Mouse (Mus musculus) midbrain, embryonic 13.5 days (tissue): Measurements from ENCODE around the gene Ppp1r14c. TPM values are rescaled to one million over a fixed set of nuclear protein-coding genes. Genes with fewer than 3 reads are reported as not detected.
A peak's percentile ranks its signal among the peaks of the same experiment; 100 is the strongest.
"Not testable (repeated sequence)": the region's sequence is repeated elsewhere in the genome, so short reads cannot be mapped to it uniquely, and the experiment has no call there.

Experiments
- ATAC-seq: fragments of 200-750 bp; cut with Nextera tagmentation; 2 replicates; pipeline ENCODE4 v1.8.0; 2017; ENCODE audit warnings: mild to moderate bottlenecking, moderate TSS enrichment, moderate library complexity
- H3K27ac ChIP-seq: fragments of 300-500 bp; sonication (generic); 2 replicates; pipeline ENCODE4 v1.5.1; 2015; ENCODE audit warnings: inconsistent platforms, mild to moderate bottlenecking, moderate library complexity
- H3K27me3 ChIP-seq: fragments of 300-500 bp; sonication (generic); 2 replicates; pipeline ENCODE4 v1.6.1; 2015; ENCODE audit warnings: mild to moderate bottlenecking, inconsistent platforms
- H3K36me3 ChIP-seq: fragments of 300-500 bp; sonication (generic); 2 replicates; pipeline ENCODE4 v1.6.1; 2015; ENCODE audit warnings: mild to moderate bottlenecking, inconsistent platforms
- H3K4me1 ChIP-seq: fragments of 300-500 bp; sonication (generic); replicated peaks from 2 replicates; pipeline ENCODE4 v1.6.1; 2015; ENCODE audit warnings: inconsistent platforms
- H3K4me2 ChIP-seq: fragments of 300-500 bp; sonication (generic); replicated peaks from 2 replicates; pipeline ENCODE4 v1.6.1; 2015; ENCODE audit warnings: moderate library complexity, mild to moderate bottlenecking, inconsistent platforms
- H3K4me3 ChIP-seq: fragments of 300-500 bp; sonication (generic); replicated peaks from 2 replicates; pipeline ENCODE4 v1.5.1; 2015; ENCODE audit warnings: mild to moderate bottlenecking, inconsistent platforms
- H3K9ac ChIP-seq: fragments of 300-500 bp; sonication (generic); replicated peaks from 2 replicates; pipeline ENCODE4 v1.6.1; 2015; ENCODE audit warnings: mild to moderate bottlenecking, inconsistent platforms
- H3K9me3 ChIP-seq: fragments of 300-500 bp; sonication (generic); 2 replicates; pipeline ENCODE4 v1.6.1; 2016; ENCODE audit warnings: mild to moderate bottlenecking, inconsistent platforms
- WGBS: fragments of 180-500 bp; shearing (Covaris S2); methylation state at CpG from one replicate; pipeline ENCODE4 v1.1.7; 2015; 5-methylcytosine and 5-hydroxymethylcytosine counted together
- polyA plus RNA-seq: library from polyadenylated mRNA; unstranded; fragments of >200 nt; fragmentation: Nextera tagmentation; extraction: Ambion mirVana; gene quantifications from 2 replicates; pipeline ENCODE4 v1.2.1, GENCODE M21; 2015

Ppp1r14c gene
- polyA plus RNA-seq, 1 experiment from 2014 or later, result 22.3 TPM

DNA sequence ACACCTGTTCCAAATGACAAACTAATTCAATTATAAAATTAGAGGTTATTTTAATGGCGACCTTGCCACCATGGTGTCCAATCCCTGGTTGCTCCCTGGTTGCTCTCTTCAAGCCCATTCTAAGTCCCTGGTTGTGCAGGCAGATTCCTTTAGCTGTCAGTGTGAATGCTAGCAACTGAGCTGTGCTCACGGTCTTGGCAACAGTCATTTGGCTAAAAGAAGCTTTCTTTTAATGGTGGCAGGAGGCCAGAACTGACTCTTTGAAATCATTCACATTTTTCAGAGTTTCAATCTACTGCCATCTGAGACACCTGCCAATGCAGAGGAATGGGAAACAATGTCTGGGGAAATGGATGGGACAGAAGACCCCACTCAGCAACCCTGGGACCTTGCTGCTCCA lies 130.9 kb downstream of the Ppp1r14c start:
- H3K9ac ChIP-seq, result no peak overlapping the region
- H3K4me3 ChIP-seq, result no peak overlapping the region
- H3K9me3 ChIP-seq, result no peaks in the 10 kb centered on the region
- H3K4me1 ChIP-seq, result no peaks in the 10 kb centered on the region
- no peak for ATAC-seq
- WGBS, result 78% methylated on average over 2 of the region's 2 CpGs
- no peak overlapping the region for H3K27ac ChIP-seq
- no peaks in the 10 kb centered on the region for H3K27me3 ChIP-seq
- H3K4me2 ChIP-seq, result no peak overlapping the region
- no peaks in the 10 kb centered on the region for H3K36me3 ChIP-seq

DNA sequence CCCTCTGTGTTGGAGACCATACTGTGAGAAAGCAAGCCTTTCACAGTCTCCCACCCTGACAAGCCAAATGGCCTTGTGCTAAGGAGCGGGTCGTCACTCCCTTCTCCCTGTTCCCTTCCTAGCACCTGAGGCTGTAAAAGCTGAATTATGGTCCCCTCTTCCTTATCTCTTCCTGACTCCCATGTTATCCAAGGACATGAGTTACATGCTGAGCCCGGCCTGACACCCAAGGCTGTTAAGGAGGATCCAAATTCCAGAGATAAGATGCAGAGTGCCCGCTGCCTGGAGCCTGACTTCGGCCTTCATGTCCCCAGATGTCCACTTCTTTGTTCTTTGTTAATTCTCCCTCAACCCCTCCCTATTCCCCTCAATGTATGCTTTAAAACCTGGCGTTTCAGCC lies 135.0 kb downstream of the Ppp1r14c start:
- H3K9ac ChIP-seq, H3K4me1 ChIP-seq, ATAC-seq, H3K27me3 ChIP-seq, H3K9me3 ChIP-seq, H3K27ac ChIP-seq, H3K36me3 ChIP-seq, H3K4me2 ChIP-seq, H3K4me3 ChIP-seq: not testable (repeated sequence)
- WGBS, result 92% methylated on average over 6 of the region's 6 CpGs

DNA sequence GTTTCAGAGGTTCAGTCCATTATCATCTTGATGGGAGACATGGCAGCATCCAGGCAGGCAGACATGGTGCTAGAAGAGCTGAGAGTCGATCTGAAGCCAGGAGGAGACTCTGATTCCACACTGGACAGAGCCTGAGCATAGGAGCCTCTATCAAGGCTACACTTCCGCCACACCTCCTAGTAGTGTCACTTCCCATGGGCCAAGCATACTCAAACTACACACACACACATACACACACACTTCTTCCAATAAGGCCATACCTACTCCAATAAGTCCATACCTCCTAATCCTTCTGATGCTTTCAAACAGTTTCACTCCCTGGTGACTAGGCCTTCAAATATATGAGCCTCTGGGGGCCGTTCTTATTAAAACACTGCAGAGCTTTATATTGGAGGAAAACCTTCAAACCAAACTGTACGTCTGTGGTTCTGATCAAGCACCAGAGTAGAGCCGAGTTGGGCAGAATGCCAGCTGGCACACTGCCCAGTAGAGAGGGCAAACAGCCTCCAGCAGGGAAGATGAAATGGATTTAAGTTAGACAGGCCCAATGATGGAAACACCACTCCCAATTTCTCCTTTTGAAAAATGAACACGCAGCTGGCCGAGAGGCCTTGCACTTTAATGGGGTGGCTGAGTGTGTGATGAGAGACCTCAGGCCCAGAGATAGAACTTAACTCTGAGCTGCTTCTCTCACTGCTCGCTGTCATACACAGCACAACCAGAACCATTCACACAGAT lies 141.8 kb downstream of the Ppp1r14c start:
- Histone ChIP-seq H3K27me3 (no peaks in the 10 kb centered on the region), H3K27ac (peak overlapping the region; percentile 20; the same call in 1 of the 2 replicates), H3K9ac (no peak overlapping the region), H3K36me3 (no peaks in the 10 kb centered on the region), H3K4me2 (no peak overlapping the region), H3K4me1 (peaks cover 22% of the 10 kb centered on the region), H3K4me3 (no peak overlapping the region), H3K9me3 (no peaks in the 10 kb centered on the region)
- WGBS, result 59% methylated on average over 8 of the region's 8 CpGs
- ATAC-seq, result peak; percentile 71

DNA sequence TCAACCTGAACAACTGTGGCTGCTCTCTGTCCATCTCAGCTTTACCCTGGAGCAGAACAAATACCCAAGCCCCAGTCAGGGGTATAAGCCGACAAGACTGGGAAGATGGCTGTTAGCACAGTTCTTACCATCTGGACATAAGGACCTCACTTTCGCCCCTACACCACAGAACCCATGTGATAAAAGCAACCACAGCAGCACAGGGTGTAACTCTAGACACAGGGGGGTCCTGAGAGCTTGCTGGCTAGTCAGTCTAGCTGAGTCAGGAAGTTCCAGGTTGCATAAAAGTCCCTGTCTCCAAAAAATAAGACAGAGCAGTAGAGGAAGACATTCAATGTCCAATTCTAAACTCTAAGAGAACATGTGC lies 142.3 kb downstream of the Ppp1r14c start:
- Histone ChIP-seq H3K4me3 (no peak overlapping the region), H3K4me2 (no peak overlapping the region), H3K9me3 (no peaks in the 10 kb centered on the region), H3K4me1 (peaks cover 22% of the 10 kb centered on the region), H3K36me3 (no peaks in the 10 kb centered on the region), H3K9ac (no peak overlapping the region), H3K27me3 (no peaks in the 10 kb centered on the region), H3K27ac (peak overlapping the region; percentile 20; the same call in 1 of the 2 replicates)
- 67% methylated on average over 2 of the region's 2 CpGs for WGBS
- ATAC-seq, result peak; percentile 18

DNA sequence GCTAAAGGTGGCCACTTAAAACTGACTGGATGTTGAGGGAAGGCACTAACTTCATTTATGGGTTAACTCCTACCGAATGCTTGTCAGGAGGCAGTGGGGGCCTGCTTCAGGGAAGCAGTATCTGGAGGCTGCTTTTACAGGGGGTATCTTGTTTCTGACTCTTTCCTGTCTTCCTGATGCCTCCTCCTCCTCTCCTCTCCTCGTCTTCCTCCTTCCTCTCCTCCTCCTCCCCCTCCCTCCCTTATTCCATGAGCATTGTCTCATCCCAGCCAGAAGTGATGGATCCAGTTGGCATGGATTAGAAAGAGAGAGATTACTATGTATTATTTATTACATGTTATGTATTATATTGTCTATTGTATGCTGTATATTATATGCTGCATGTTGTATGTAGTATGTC lies 142.9 kb downstream of the Ppp1r14c start:
- H3K4me3 ChIP-seq, result no peak overlapping the region
- no peaks in the 10 kb centered on the region for H3K27me3 ChIP-seq
- no peaks in the 10 kb centered on the region for H3K36me3 ChIP-seq
- no peak overlapping the region for H3K27ac ChIP-seq
- WGBS, result 71% methylated on average over 2 of the region's 2 CpGs
- no peak overlapping the region for H3K4me2 ChIP-seq
- H3K4me1 ChIP-seq, result peaks cover 22% of the 10 kb centered on the region
- no peak overlapping the region for H3K9ac ChIP-seq
- H3K9me3 ChIP-seq, result no peaks in the 10 kb centered on the region
- ATAC-seq, result no peak

DNA sequence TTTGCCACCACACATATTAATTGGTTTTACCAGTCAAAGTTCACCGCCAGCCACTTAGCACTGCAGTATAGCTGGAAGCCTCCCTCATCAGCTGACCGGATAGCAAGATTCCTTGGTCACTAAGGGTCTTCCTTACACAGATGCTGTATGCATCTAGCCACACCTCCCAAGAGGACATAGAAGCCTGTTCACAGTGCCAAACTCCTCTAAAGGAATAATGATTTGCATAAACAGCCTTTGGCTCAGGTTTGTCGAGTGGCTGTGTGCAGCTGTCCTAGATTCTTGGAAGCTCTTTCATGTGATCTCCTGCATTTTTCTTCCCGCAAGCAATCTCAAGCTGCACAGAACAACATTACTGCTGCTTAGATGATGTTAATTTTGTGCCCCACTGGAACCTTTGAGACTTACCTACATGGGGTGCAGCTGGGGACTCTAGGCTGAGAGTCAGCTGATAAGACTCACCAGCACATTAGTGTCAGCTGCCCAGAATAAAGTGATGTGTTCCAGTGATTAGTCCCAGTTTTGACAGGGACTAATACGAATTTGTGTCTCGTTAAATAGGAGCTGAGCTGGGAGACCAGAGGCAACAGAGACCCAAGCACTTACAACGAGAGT lies 143.9 kb downstream of the Ppp1r14c start:
- H3K9me3 ChIP-seq, result no peaks in the 10 kb centered on the region
- WGBS, result 46% methylated on average over 7 of the region's 7 CpGs
- peak overlapping the region; percentile 33; the same call in 1 of the 2 replicates for H3K27ac ChIP-seq
- no peaks in the 10 kb centered on the region for H3K27me3 ChIP-seq
- no peak overlapping the region for H3K9ac ChIP-seq
- no peak overlapping the region for H3K4me2 ChIP-seq
- H3K4me3 ChIP-seq, result no peak overlapping the region
- peak; percentile 65 for ATAC-seq
- peaks cover 22% of the 10 kb centered on the region for H3K4me1 ChIP-seq
- H3K36me3 ChIP-seq, result no peaks in the 10 kb centered on the region

DNA sequence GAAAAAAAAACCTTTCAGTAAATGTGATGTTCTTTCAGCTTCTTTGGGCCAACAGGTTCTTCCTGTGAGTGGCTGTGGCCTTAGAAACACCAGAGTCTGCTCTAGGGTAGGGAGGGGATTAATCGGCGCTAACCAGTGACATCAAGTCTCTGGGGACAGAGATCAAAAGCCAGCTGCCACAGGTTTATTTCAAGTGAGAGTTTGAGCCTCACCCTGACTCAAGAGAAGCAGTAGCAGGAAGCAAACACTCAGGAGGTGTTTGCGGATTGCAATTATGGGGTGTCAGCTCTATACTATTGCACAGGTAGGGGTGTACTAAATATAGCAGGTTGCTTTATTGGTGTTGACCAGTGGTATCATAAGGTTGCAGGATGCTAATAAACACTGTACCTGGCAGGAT lies 144.6 kb downstream of the Ppp1r14c start:
- H3K27me3 ChIP-seq, result no peaks in the 10 kb centered on the region
- no peak for ATAC-seq

DNA sequence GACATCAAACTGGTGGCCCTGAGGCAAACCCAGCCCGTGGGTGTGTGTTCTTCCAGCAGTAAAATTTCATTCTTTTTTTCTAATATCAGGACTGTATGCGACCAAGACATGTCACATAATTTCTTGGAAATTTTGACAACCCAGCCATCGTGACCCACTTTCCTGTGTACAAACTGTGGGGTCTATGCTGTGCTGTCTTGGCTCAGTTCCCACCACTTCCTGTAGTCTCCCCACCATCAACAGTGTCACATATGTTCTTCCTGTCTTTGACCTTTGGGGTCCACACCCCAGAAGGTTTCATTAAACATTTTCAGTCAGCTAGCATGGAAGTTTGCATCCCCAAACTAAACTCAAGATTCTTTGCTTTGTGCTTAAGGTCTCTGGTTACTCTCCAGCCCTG lies 145.5 kb downstream of the Ppp1r14c start:
- Histone ChIP-seq H3K27ac (no peak overlapping the region), H3K27me3 (no peaks in the 10 kb centered on the region), H3K9ac (no peak overlapping the region), H3K4me1 (peaks cover 22% of the 10 kb centered on the region), H3K4me2 (no peak overlapping the region), H3K9me3 (no peaks in the 10 kb centered on the region), H3K4me3 (no peak overlapping the region), H3K36me3 (no peaks in the 10 kb centered on the region)
- WGBS, result 83% methylated on average over 3 of the region's 3 CpGs
- no peak for ATAC-seq

More for the DNA sequence above, 144.6 kb downstream of the Ppp1r14c start:
- H3K9me3 ChIP-seq, result no peaks in the 10 kb centered on the region
- H3K27ac ChIP-seq, result no peak overlapping the region
- H3K36me3 ChIP-seq, result no peaks in the 10 kb centered on the region
- H3K4me3 ChIP-seq, result no peak overlapping the region
- no peak overlapping the region for H3K9ac ChIP-seq
- WGBS, result 74% methylated on average over 3 of the region's 3 CpGs
- H3K4me1 ChIP-seq, result peaks cover 22% of the 10 kb centered on the region
- no peak overlapping the region for H3K4me2 ChIP-seq

DNA sequence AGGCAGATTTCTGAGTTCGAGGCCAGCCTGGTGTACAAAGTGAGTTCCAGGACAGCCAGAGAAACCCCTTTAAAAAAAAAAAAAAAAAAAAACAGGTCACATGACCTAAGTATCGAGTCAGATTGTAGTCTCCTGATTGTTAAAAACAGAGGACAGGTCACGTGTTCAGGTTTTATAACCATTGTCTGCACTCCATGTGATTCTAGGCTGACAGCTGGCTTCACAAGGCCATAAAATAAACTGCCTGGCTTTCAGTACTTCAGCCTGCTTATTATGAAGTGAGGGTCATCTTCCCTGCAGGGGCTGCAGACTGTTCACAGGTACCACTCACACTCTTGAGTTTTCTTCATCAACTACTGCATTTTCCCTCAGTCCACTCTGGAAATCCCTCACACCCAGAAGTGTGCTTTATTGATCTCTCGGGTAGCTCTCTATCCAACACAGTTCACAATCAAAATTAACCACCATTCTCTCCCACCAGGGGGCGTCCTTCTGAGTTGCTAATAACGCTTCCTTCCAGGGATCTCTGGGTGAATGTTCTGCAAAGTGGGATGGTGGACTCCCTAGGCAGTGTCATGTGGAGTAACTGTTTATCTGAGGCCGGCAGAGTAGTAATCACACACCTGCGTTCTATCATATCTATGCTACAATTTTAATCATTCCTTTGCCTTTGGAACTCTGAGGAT lies 146.9 kb downstream of the Ppp1r14c start:
- no peak for ATAC-seq
- 72% methylated on average over 8 of the region's 8 CpGs for WGBS
- peaks cover 20% of the 10 kb centered on the region for H3K4me1 ChIP-seq

DNA sequence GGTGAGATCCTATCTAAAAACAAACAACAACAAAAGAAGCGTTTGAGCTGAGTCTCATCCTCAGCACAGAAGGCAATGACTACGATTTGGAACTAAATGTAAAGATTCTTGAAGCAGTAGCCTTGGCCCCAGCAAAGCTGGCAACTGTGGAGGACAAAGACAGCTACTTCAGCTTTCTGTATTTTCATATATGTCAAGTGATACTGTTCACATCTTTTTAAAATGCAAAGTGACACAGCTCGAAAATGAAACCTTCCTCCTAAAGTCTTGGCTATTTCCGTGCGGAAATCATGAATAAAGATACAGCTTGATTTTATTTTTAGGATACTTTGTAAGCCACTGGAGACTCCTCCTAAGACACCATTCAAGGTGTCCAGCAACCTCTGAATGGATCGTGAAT lies 148.1 kb downstream of the Ppp1r14c start:
- no peak overlapping the region for H3K27ac ChIP-seq
- H3K4me1 ChIP-seq, result peaks cover 14% of the 10 kb centered on the region
- WGBS, result 74% methylated on average over 6 of the region's 6 CpGs

More for the DNA sequence above, 146.9 kb downstream of the Ppp1r14c start:
- no peak overlapping the region for H3K27ac ChIP-seq
- H3K27me3 ChIP-seq, result no peaks in the 10 kb centered on the region
- no peak overlapping the region for H3K9ac ChIP-seq
- H3K9me3 ChIP-seq, result no peaks in the 10 kb centered on the region
- H3K4me2 ChIP-seq, result no peak overlapping the region
- H3K36me3 ChIP-seq, result no peaks in the 10 kb centered on the region
- no peak overlapping the region for H3K4me3 ChIP-seq

More for the DNA sequence above, 148.1 kb downstream of the Ppp1r14c start:
- Histone ChIP-seq H3K9me3 (no peaks in the 10 kb centered on the region), H3K4me2 (no peak overlapping the region), H3K4me3 (no peak overlapping the region), H3K9ac (no peak overlapping the region), H3K27me3 (no peaks in the 10 kb centered on the region), H3K36me3 (no peaks in the 10 kb centered on the region)
- ATAC-seq, result no peak
